Mouse (Mus musculus): ENCODE measurements around the gene Alkal2. TPM values are rescaled to one million over a fixed set of nuclear protein-coding genes. Genes with fewer than 3 reads are reported as not detected.

Gene Alkal2
- polyA plus RNA-seq, 1 experiment, result 1.8 TPM

GRCm38 (mm10) chr12:30928182-30928581, 44.1 kb downstream of the Alkal2 start:
- DNase-seq (ENCODE audit: low read depth), result no peak

GRCm38 (mm10) chr12:30933299-30933698, 49.2 kb downstream of the Alkal2 start:
- DNase-seq (ENCODE audit: low read depth), result no peak

GRCm38 (mm10) chr12:30936899-30937298, 52.8 kb downstream of the Alkal2 start:
- no peak for DNase-seq (ENCODE audit: low read depth)

Other genes starting within 250 kb of the Alkal2 start
- 9.0 and 31.6 TPM in 2 replicates for gene Acp1, start 27.3 kb downstream of the Alkal2 start, polyA plus RNA-seq (2012; rRNA removed)
- gene Sh3yl1, start 27.3 kb downstream of the Alkal2 start, polyA plus RNA-seq (2012; rRNA removed), result 5.8 and 11.0 TPM in 2 replicates
- 7.2 and 13.0 TPM in 2 replicates for gene Fam110c, start 189.5 kb downstream of the Alkal2 start, polyA plus RNA-seq (2012; rRNA removed)